In genomic region chr12:76865266-76865665, GRCm38 (mm10) we compare ENCODE assay signal across 16 mouse cellular contexts.
"Had no signal": no experiment of that assay in that cellular context is flagged by ENCODE, and none has a peak within 500 bp of the region (broad histone marks: within the 10 kb centered on the region; RNA-seq: fewer than 3 reads in every experiment).

No protein-coding gene starts in this region.

- H3K9ac ChIP-seq: kidney, embryonic 15.5 days; limb, embryonic 12.5 days; limb, embryonic 15.5 days; liver, embryonic 14.5 days; liver, postnatal 0 days; lung, embryonic 14.5 days; midbrain, embryonic 13.5 days had no signal

- ATAC-seq: liver, postnatal 0 days; lung, postnatal 0 days; midbrain, embryonic 13.5 days had no signal

- H3K4me3 ChIP-seq: kidney, embryonic 15.5 days; limb, embryonic 12.5 days; limb, embryonic 15.5 days; midbrain, embryonic 10.5 days; midbrain, embryonic 13.5 days had no signal

- H3K27ac ChIP-seq: kidney, embryonic 15.5 days; limb, embryonic 12.5 days; limb, embryonic 15.5 days; liver, embryonic 14.5 days; midbrain, embryonic 10.5 days; midbrain, embryonic 13.5 days; stomach, postnatal 0 days had no signal

- H3K4me2 ChIP-seq: kidney, embryonic 15.5 days; limb, embryonic 12.5 days; limb, embryonic 15.5 days; liver, embryonic 11.5 days; lung, embryonic 14.5 days; midbrain, embryonic 13.5 days had no signal

- H3K27me3 ChIP-seq: kidney, embryonic 15.5 days; limb, embryonic 12.5 days; limb, embryonic 15.5 days; midbrain, embryonic 13.5 days had no signal

- H3K9me3 ChIP-seq: kidney, embryonic 15.5 days; limb, embryonic 15.5 days; midbrain, embryonic 10.5 days; midbrain, embryonic 13.5 days had no signal

- DNase-seq: kidney, adult 8-10 months; kidney, postnatal 10 days; kidney, postnatal 36 days; left cerebral cortex, postnatal 4 days; liver, postnatal 0 days; lung, embryonic 14.5 days; thymus, postnatal 25 days had no signal
